Comparison of ENCODE assay signal across 8 mouse cellular contexts in genomic region chr8:105533892-105534329, GRCm38 (mm10). TPM values are rescaled to one million over a fixed set of nuclear protein-coding genes. Genes with fewer than 3 reads are reported as not detected.
A peak's percentile ranks its signal among the peaks of the same experiment; 100 is the strongest.
DNase-seq lines count a peak whose midpoint lies in the region; ATAC-seq lines count a peak whose summit lies in the region.

No protein-coding gene starts in this region.

- DNase-seq in layer of hippocampus, adult 11-12 months (ENCODE audit: low spot score): peak; percentile 66
- DNase-seq in layer of hippocampus, adult 9-11 months: no peak
- DNase-seq in cerebellum, adult 11-12 months: peak; percentile 60
- peak; percentile 88 for DNase-seq in hindbrain, embryonic 11.5 days (ENCODE audit: low spot score)
- peak; percentile 47 to 48 for DNase-seq in left cerebral cortex, postnatal 25 days (ENCODE audit: low spot score in 2 of 2)
- DNase-seq in spleen, postnatal 10 days (ENCODE audit: low spot score in 2 of 2): peak; percentile 78 to 89

- peaks cover 41% of the 10 kb centered on the region for H3K36me3 ChIP-seq in forebrain, embryonic 15.5 days
- no peaks in the 10 kb centered on the region for H3K36me3 ChIP-seq in hindbrain, embryonic 11.5 days (ENCODE audit: control insufficient read depth, insufficient read depth, low read length)

- H3K4me3 ChIP-seq in forebrain, embryonic 15.5 days: no peak overlapping the region
- H3K4me3 ChIP-seq in hindbrain, embryonic 11.5 days (ENCODE audit: low read depth, low read length): no peak overlapping the region

- H3K9me3 ChIP-seq in forebrain, embryonic 15.5 days: no peaks in the 10 kb centered on the region
- no peaks in the 10 kb centered on the region for H3K9me3 ChIP-seq in hindbrain, embryonic 11.5 days (ENCODE audit: control insufficient read depth, low read length)

- H3K4me1 ChIP-seq in forebrain, embryonic 15.5 days: no peaks in the 10 kb centered on the region
- H3K4me1 ChIP-seq in hindbrain, embryonic 11.5 days (replicated peaks; ENCODE audit: control insufficient read depth, insufficient read depth, low read length): no peaks in the 10 kb centered on the region

- 0% methylated on average over 1 of the region's 1 CpGs for WGBS in forebrain, embryonic 15.5 days
- 10% methylated on average over 1 of the region's 1 CpGs for WGBS in hindbrain, embryonic 11.5 days

- no peak overlapping the region for H3K9ac ChIP-seq in forebrain, embryonic 15.5 days (replicated peaks)
- H3K9ac ChIP-seq in hindbrain, embryonic 11.5 days (ENCODE audit: low read depth, low read length): no peak overlapping the region

- H3K27me3 ChIP-seq in forebrain, embryonic 15.5 days: no peaks in the 10 kb centered on the region
- H3K27me3 ChIP-seq in hindbrain, embryonic 11.5 days (ENCODE audit: control insufficient read depth, insufficient read depth, low read length): no peaks in the 10 kb centered on the region

- no peak overlapping the region for H3K4me2 ChIP-seq in forebrain, embryonic 15.5 days (replicated peaks)
- H3K4me2 ChIP-seq in hindbrain, embryonic 11.5 days (replicated peaks; ENCODE audit: low read depth, low read length): no peak overlapping the region

- H3K27ac ChIP-seq in forebrain, embryonic 15.5 days (replicated peaks): no peak overlapping the region
- no peak overlapping the region for H3K27ac ChIP-seq in hindbrain, embryonic 11.5 days (ENCODE audit: low read depth, low read length)

- intact Hi-C loops in left cerebral cortex, postnatal 25 days (cut with DNase I): no loop called here

- ATAC-seq in forebrain, embryonic 15.5 days (replicated peaks): peak; percentile 57; the same call in 1 of the 2 replicates
- peak; percentile 25; the same call in 1 of the 2 replicates for ATAC-seq in hindbrain, embryonic 11.5 days (ENCODE audit: low FRiP score)
- ATAC-seq in megakaryocyte-erythroid progenitor cell, adult 5-6 weeks (replicated peaks; ENCODE audit: low FRiP score, low TSS enrichment, poor library complexity, severe bottlenecking): peak; percentile 87

RNA-seq across cellular contexts. Expression of gene Hsd11b2, which starts 15.4 kb away (rescaled TPM):
- 1.4 and 1.7 TPM in 2 replicates for polyA plus RNA-seq in forebrain, embryonic 15.5 days (2015; fragmentation: Nextera tagmentation; extraction: Ambion mirVana)
- polyA plus RNA-seq in hindbrain, embryonic 11.5 days (2014; fragmentation: Nextera tagmentation; extraction: Ambion mirVana): 19.6 and 21.1 TPM in 2 replicates
- total RNA-seq in left cerebral cortex, postnatal 25 days (2021): not detected
- total RNA-seq in megakaryocyte-erythroid progenitor cell, adult 5-6 weeks (2014; fragmentation: Nextera tagmentation): 0.20 TPM in 1 of 2 replicates, not detected in the other
- total RNA-seq in megakaryocyte-erythroid progenitor cell, adult 5-6 weeks (2017): 0.19 TPM in 1 of 2 replicates, not detected in the other

RNA-seq across cellular contexts. Expression of gene Atp6v0d1, which starts 31.9 kb away (rescaled TPM):
- 184 and 193 TPM in 2 replicates for polyA plus RNA-seq in forebrain, embryonic 15.5 days (2015; fragmentation: Nextera tagmentation; extraction: Ambion mirVana)
- 141 and 155 TPM in 2 replicates for polyA plus RNA-seq in hindbrain, embryonic 11.5 days (2014; fragmentation: Nextera tagmentation; extraction: Ambion mirVana)
- 100 to 1,000 TPM; 317 to 340 TPM for total RNA-seq in left cerebral cortex, postnatal 25 days (2021)
- 51.9 and 70.3 TPM in 2 replicates for total RNA-seq in megakaryocyte-erythroid progenitor cell, adult 5-6 weeks (2014; fragmentation: Nextera tagmentation)
- total RNA-seq in megakaryocyte-erythroid progenitor cell, adult 5-6 weeks (2017): 21.0 and 32.0 TPM in 2 replicates

RNA-seq across cellular contexts. Expression of gene Zdhhc1, which starts 37.2 kb away (rescaled TPM):
- 28.8 and 31.3 TPM in 2 replicates for polyA plus RNA-seq in forebrain, embryonic 15.5 days (2015; fragmentation: Nextera tagmentation; extraction: Ambion mirVana)
- polyA plus RNA-seq in hindbrain, embryonic 11.5 days (2014; fragmentation: Nextera tagmentation; extraction: Ambion mirVana): 19.0 and 19.7 TPM in 2 replicates
- total RNA-seq in left cerebral cortex, postnatal 25 days (2021): 10 to 100 TPM; 34.9 to 35.6 TPM
- total RNA-seq in megakaryocyte-erythroid progenitor cell, adult 5-6 weeks (2014; fragmentation: Nextera tagmentation): 8.4 and 12.8 TPM in 2 replicates
- total RNA-seq in megakaryocyte-erythroid progenitor cell, adult 5-6 weeks (2017): 2.2 and 3.8 TPM in 2 replicates

Comparison
In these comparisons a context has a peak if more than half of its experiments do, and no peak if none do; other contexts are left out.
1. ATAC-seq: peak in every context shown above with its lines; median percentile 87 in megakaryocyte-erythroid progenitor cell, adult 5-6 weeks; 57 in forebrain, embryonic 15.5 days; 25 in hindbrain, embryonic 11.5 days.
2. RNA of gene Atp6v0d1, which starts 31.9 kb away (total RNA-seq): 317 to 340 TPM in left cerebral cortex, postnatal 25 days; 21.0 to 70.3 TPM in megakaryocyte-erythroid progenitor cell, adult 5-6 weeks; every median in the first group is over 4 times any median in the second.